Mouse (Mus musculus) CH12.LX (cell line): Measurements from ENCODE around the gene Prr5.

Experiments
- CTCF ChIP-seq, 2 experiments: IDR thresholded peaks in 1 of 2; conservative IDR thresholded peaks in 1 of 2; 2 replicates each; pipeline ENCODE4 v1.5.1; 2011 to 2012; ENCODE audit warnings: low read depth in 2 of 2, low read length in 2 of 2, improper control_type of control experiment in 1 of 2, inconsistent platforms in 1 of 2, mild to moderate bottlenecking in 1 of 2, moderate library complexity in 1 of 2
- ZKSCAN1 ChIP-seq: IDR thresholded peaks from 2 replicates; pipeline ENCODE4 v1.6.1; 2012; ENCODE audit warnings: low read depth, inconsistent platforms, low read length, improper control_type of control experiment, borderline replicate concordance

- TF ChIP-seq CTCF (conservative IDR thresholded peaks at IDR 0.05 in 1 of 2, IDR thresholded peaks at IDR 0.05 in 1 of 2; ENCODE audit: low read depth in 2 of 2, low read length in 2 of 2) (no peak), ZKSCAN1 (no peak)
Observed at GRCm38 (mm10) chr15:84659856-84660255, 9.6 kb upstream of the Prr5 start.
